Mouse (Mus musculus): ENCODE results near the gene Pcsk1.

DNA sequence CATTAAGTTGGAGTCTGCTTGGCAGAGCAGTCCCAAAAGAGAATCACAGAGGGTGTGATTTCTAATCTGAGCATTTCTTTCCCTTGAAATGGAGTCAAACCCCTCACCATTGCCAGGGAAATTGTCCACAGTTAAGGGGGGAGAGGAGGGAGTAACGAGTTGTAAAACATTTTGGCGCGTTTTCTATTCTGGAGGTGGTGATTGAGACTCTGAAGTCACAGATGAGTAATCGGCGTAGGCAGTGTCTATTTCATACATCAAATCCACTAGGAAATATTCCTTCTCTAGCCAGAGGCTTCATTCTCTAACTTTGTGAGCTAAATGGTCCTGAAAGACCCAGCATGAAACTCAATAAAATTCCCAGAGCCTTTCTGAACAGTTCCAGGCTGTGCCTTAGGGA, 1.4 kb downstream of the Pcsk1 start:
- TF ChIP-seq CTCF (IDR thresholded peaks at IDR 0.05; ENCODE audit: low read depth, low read length) = no peak
- no peak for TF ChIP-seq POLR2A (IDR thresholded peaks at IDR 0.05; ENCODE audit: borderline replicate concordance, low read depth, low read length)

All from bone marrow macrophage, adult 2 months (primary cell).